Mouse (Mus musculus) limb, embryonic 13.5 days (tissue): ENCODE results near the gene Tmem150c. TPM values are rescaled to one million over a fixed set of nuclear protein-coding genes. Genes with fewer than 3 reads are reported as not detected.

ENCODE experiments used
- ATAC-seq: fragments of 200-750 bp; cut with Nextera tagmentation; 2 replicates; pipeline ENCODE4 v1.8.0; 2017; ENCODE audit warnings: low read depth, moderate number of reproducible peaks, moderate TSS enrichment; ENCODE audit not compliant: low FRiP score
- H3K27ac ChIP-seq: fragments of 300-500 bp; sonication (generic); 2 replicates; pipeline ENCODE4 v1.5.1; 2015; ENCODE audit warnings: inconsistent platforms, mild to moderate bottlenecking, moderate library complexity
- H3K27me3 ChIP-seq: fragments of 300-500 bp; sonication (generic); 2 replicates; pipeline ENCODE4 v1.6.1; 2015; ENCODE audit warnings: mild to moderate bottlenecking, inconsistent platforms
- H3K36me3 ChIP-seq: fragments of 300-500 bp; sonication (generic); 2 replicates; pipeline ENCODE4 v1.6.1; 2015; ENCODE audit warnings: inconsistent platforms, mild to moderate bottlenecking, moderate library complexity
- H3K4me1 ChIP-seq: fragments of 300-500 bp; sonication (generic); 2 replicates; pipeline ENCODE4 v1.6.1; 2015; ENCODE audit warnings: inconsistent platforms
- H3K4me2 ChIP-seq: fragments of 300-500 bp; sonication (generic); replicated peaks from 2 replicates; pipeline ENCODE4 v1.6.1; 2015; ENCODE audit warnings: inconsistent platforms, mild to moderate bottlenecking, moderate library complexity
- H3K4me3 ChIP-seq: fragments of 300-500 bp; sonication (generic); 2 replicates; pipeline ENCODE4 v1.5.1; 2015; ENCODE audit warnings: moderate library complexity, mild to moderate bottlenecking, inconsistent platforms
- H3K9ac ChIP-seq: fragments of 300-500 bp; sonication (generic); 2 replicates; pipeline ENCODE4 v1.6.1; 2015; ENCODE audit warnings: mild to moderate bottlenecking, inconsistent platforms
- H3K9me3 ChIP-seq: fragments of 300-500 bp; sonication (generic); 2 replicates; pipeline ENCODE4 v1.6.1; 2016; ENCODE audit warnings: inconsistent platforms
- WGBS: fragments of 180-500 bp; shearing (Covaris S2); methylation state at CpG from one replicate; pipeline ENCODE4 v1.1.7; 2015; 5-methylcytosine and 5-hydroxymethylcytosine counted together
- polyA plus RNA-seq: library from polyadenylated mRNA; unstranded; fragments of >200 nt; fragmentation: Nextera tagmentation; extraction: Ambion mirVana; gene quantifications from 2 replicates; pipeline ENCODE4 v1.2.1, GENCODE M21; 2015

Tmem150c gene
- polyA plus RNA-seq, 1 experiment from 2014 or later, result 7.5 TPM

- H3K4me3 ChIP-seq, result no peak overlapping the region
- peaks cover 33% of the 10 kb centered on the region for H3K4me1 ChIP-seq
- H3K9ac ChIP-seq, result no peak overlapping the region
- ATAC-seq, result no peak
- H3K4me2 ChIP-seq, result no peak overlapping the region
- 54% methylated on average over 6 of the region's 6 CpGs for WGBS
- no peaks in the 10 kb centered on the region for H3K27me3 ChIP-seq
- peaks cover 53% of the 10 kb centered on the region for H3K36me3 ChIP-seq
- H3K27ac ChIP-seq, result peak overlapping the region; percentile 34; the same call in 1 of the 2 replicates
- no peaks in the 10 kb centered on the region for H3K9me3 ChIP-seq
Measured at GRCm38 (mm10) chr5:100059326-100059725, 100.3 kb downstream of the Tmem150c start.

- no peak overlapping the region for H3K9ac ChIP-seq
- WGBS, result 20% methylated on average over 6 of the region's 6 CpGs
- no peaks in the 10 kb centered on the region for H3K27me3 ChIP-seq
- H3K9me3 ChIP-seq, result no peaks in the 10 kb centered on the region
- peaks cover 48% of the 10 kb centered on the region for H3K36me3 ChIP-seq
- ATAC-seq, result no peak
- no peak overlapping the region for H3K4me3 ChIP-seq
- no peak overlapping the region for H3K4me2 ChIP-seq
- 0 out of 2 replicates have a peak overlapping the region, but pooled peaks have one; percentile 44 for H3K27ac ChIP-seq
- H3K4me1 ChIP-seq, result peaks cover 36% of the 10 kb centered on the region
Measured at GRCm38 (mm10) chr5:100058729-100059128, 100.9 kb downstream of the Tmem150c start.

DNA sequence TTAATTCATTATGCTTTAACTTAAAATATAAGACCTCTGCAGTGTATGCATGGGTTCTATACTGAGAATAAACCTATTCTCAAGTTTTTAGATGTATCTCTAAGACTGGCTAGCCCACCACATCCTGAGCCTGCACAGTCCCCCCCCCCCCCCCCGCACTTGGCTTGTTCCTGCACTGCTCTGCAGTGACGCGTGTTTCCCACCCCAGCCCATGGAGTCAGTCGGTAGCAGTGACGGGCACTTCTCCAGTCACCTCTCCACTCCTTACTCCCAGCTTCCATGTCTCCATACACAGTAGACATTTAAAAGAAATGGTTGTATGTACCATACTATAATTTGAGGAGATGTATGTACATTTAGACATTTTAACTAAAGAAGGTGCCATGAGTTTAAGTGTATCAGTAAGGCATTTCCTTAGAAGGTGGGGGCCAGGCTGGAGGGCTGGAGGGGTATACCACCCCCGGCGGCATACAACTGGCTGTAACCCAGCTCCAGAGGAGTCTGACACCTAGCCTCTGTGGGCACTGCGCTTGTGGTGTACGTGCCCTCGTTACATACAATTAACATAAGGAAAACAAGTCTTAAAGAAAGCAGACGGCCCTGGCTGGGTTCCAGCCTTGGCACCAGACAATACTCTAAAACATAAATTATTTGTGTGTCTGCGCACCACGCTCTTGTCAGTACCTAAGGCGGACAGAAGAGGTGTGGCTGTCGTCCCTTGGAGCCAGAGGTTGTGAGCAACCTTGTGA is 102.0 kb downstream of the Tmem150c start:
- Histone ChIP-seq H3K9ac (no peak overlapping the region), H3K4me1 (peaks cover 36% of the 10 kb centered on the region), H3K27ac (no peak overlapping the region), H3K4me2 (no peak overlapping the region), H3K36me3 (peaks cover 43% of the 10 kb centered on the region), H3K4me3 (no peak overlapping the region), H3K9me3 (no peaks in the 10 kb centered on the region), H3K27me3 (no peaks in the 10 kb centered on the region)
- 70% methylated on average over 12 of the region's 15 CpGs for WGBS
- ATAC-seq, result no peak

DNA sequence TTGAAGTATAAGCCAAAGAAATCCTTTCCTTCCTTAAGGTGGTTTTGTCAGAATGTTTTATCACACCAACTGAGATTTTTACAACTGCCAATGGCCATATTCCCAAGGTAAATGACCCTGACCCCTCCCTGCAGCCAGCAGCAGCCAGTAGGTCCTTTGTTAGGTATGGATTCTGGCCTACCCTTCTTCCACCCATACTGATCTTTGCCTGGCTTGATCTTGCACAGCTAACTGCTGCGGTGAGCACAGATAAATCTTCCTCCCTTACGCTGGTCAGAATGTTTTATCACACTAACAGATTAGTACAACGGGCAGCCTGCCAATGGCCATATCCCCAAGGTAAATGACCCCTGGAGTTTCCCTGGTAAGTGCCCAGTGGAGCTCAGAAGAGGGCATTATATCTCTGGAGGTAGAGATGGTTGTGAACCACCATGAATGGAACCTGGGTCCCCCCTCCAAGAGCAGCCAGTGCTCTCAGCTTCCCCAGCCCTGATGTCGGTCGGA is 103.7 kb downstream of the Tmem150c start:
- Histone ChIP-seq H3K4me2 (no peak overlapping the region), H3K4me1 (peaks cover 36% of the 10 kb centered on the region), H3K4me3 (no peak overlapping the region), H3K27ac (no peak overlapping the region), H3K27me3 (no peaks in the 10 kb centered on the region), H3K9me3 (no peaks in the 10 kb centered on the region), H3K9ac (no peak overlapping the region), H3K36me3 (peaks cover 33% of the 10 kb centered on the region)
- whole genome bisulfite sequencing, result 78% methylated on average over 5 of the region's 5 CpGs
- no peak for ATAC-seq

DNA sequence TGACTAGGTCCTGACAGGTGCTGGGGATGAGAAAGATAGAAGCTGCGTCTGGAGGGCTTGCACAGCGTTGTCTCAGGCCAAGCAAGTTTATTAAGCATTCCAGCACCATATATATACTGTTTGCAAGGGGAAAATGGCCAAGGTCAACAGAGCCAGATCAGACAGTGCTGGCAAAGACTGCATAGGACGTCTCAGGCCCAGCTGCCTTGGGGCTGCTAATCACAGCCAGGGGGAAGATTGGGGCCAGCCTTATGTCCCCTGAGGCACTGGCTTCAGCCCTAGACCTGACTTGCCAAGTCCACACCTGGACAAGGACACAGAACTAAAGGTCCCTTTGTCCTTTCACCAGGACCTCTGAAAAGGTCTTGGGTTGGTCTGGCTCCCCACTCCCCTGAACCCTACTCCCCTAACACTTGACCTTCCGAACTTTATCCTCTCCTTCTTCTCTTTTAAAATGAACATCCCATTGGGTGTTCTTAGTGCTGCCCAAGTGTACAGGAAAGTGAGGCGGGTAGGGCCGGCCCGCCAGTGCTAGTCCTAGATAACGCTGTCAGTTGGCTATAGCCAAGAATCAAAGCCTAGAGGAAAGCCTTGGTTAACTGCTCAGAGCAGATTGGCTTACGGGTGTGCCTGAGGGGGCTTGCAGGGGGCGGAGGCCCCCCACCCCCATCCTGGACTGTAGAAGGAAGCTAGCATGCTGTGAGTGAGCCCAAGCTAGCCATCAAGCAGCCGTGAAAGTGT is 104.6 kb downstream of the Tmem150c start:
- Histone ChIP-seq H3K4me1 (peaks cover 36% of the 10 kb centered on the region), H3K4me2 (no peak overlapping the region), H3K9ac (no peak overlapping the region; the same call in 1 of the 2 replicates), H3K4me3 (no peak overlapping the region), H3K27me3 (no peaks in the 10 kb centered on the region), H3K36me3 (peaks cover 24% of the 10 kb centered on the region), H3K27ac (no peak overlapping the region), H3K9me3 (no peaks in the 10 kb centered on the region)
- ATAC-seq, result no peak
- WGBS, result 78% methylated on average over 11 of the region's 11 CpGs

DNA sequence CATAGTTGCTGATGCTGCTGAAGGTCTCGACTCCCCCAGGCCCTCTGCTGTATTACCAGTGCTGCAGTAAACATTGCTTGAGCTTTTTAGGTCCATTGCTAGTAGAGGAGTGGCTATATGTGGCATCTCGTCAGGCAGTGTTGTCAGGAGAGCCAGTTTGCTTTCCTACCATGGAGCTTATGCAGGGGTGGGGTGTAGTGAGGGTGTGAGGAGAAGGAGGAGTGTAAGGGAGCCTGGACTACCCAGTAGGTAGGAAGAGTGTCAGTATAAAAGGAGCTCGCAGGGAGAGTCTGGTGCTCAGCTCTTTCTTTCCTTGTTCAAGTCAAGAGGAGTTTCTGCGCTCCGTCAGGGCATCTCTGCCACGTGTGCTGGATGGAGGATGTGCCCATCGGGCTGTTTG is 106.9 kb downstream of the Tmem150c start:
- Histone ChIP-seq H3K4me1 (peaks cover 37% of the 10 kb centered on the region), H3K4me3 (no peak overlapping the region), H3K36me3 (peaks cover 14% of the 10 kb centered on the region; the same call in 1 of the 2 replicates), H3K27me3 (no peaks in the 10 kb centered on the region), H3K27ac (no peak overlapping the region), H3K4me2 (no peak overlapping the region), H3K9ac (no peak overlapping the region), H3K9me3 (no peaks in the 10 kb centered on the region)
- ATAC-seq, result no peak
- WGBS, result 94% methylated on average over 7 of the region's 7 CpGs

GRCm38 (mm10) chr5:100049904-100050303 is 109.7 kb downstream of the Tmem150c start:
- Histone ChIP-seq H3K27ac (no peak overlapping the region), H3K4me1 (peaks cover 43% of the 10 kb centered on the region)
- 94% methylated on average over 3 of the region's 3 CpGs for WGBS

GRCm38 (mm10) chr5:100047871-100048270 is 111.7 kb downstream of the Tmem150c start:
- no peaks in the 10 kb centered on the region for H3K27me3 ChIP-seq
- H3K27ac ChIP-seq, result no peak overlapping the region
- no peaks in the 10 kb centered on the region for H3K9me3 ChIP-seq
- no peak overlapping the region for H3K9ac ChIP-seq
- H3K4me1 ChIP-seq, result peaks cover 45% of the 10 kb centered on the region
- WGBS, result 61% methylated on average over 7 of the region's 7 CpGs
- no peak overlapping the region for H3K4me2 ChIP-seq
- ATAC-seq, result no peak
- H3K4me3 ChIP-seq, result no peak overlapping the region
- peaks cover 15% of the 10 kb centered on the region for H3K36me3 ChIP-seq

More at GRCm38 (mm10) chr5:100049904-100050303, 109.7 kb downstream of the Tmem150c start:
- Histone ChIP-seq H3K27me3 (no peaks in the 10 kb centered on the region), H3K9ac (no peak overlapping the region), H3K9me3 (no peaks in the 10 kb centered on the region), H3K4me3 (no peak overlapping the region), H3K4me2 (no peak overlapping the region), H3K36me3 (peaks cover 14% of the 10 kb centered on the region)
- no peak for ATAC-seq

- H3K4me2 ChIP-seq, result no peak overlapping the region
- no peaks in the 10 kb centered on the region for H3K27me3 ChIP-seq
- no peak overlapping the region for H3K27ac ChIP-seq
- no peak for ATAC-seq
- H3K36me3 ChIP-seq, result peaks cover 14% of the 10 kb centered on the region
- H3K4me1 ChIP-seq, result peaks cover 45% of the 10 kb centered on the region
- H3K9ac ChIP-seq, result no peak overlapping the region
- 69% methylated on average over 8 of the region's 8 CpGs for WGBS
- H3K4me3 ChIP-seq, result no peak overlapping the region
- H3K9me3 ChIP-seq, result no peaks in the 10 kb centered on the region
Measured at GRCm38 (mm10) chr5:100047143-100047640, 112.4 kb downstream of the Tmem150c start.

- H3K9ac ChIP-seq, result no peak overlapping the region
- no peak overlapping the region for H3K4me3 ChIP-seq
- no peak overlapping the region for H3K4me2 ChIP-seq
- no peaks in the 10 kb centered on the region for H3K27me3 ChIP-seq
- H3K27ac ChIP-seq, result no peak overlapping the region
- no peak for ATAC-seq
- H3K4me1 ChIP-seq, result peaks cover 52% of the 10 kb centered on the region
- H3K9me3 ChIP-seq, result no peaks in the 10 kb centered on the region
- 84% methylated on average over 3 of the region's 3 CpGs for WGBS
- peaks cover 11% of the 10 kb centered on the region for H3K36me3 ChIP-seq
Measured at GRCm38 (mm10) chr5:100046096-100046495, 113.5 kb downstream of the Tmem150c start.

DNA sequence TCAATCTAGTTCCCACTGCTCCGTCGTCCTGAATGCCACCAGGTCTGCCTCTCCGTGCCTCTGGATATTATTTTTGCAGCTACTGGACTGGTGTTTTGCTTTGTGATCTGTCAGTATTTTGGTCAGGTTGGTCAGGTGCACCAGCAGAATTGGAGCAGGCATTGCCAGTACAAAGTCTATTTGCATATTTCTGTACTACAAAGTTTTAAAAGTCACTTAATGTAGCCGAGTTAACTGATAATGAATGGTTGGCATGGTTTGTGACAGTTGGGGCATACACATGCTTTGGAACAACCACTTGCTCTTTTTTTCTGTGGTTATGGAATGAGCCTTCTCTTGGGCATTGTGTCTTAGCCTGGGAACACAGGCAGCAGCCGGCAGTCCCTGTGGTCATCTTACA is 115.0 kb downstream of the Tmem150c start:
- no peaks in the 10 kb centered on the region for H3K9me3 ChIP-seq
- peaks cover 56% of the 10 kb centered on the region for H3K4me1 ChIP-seq
- H3K9ac ChIP-seq, result no peak overlapping the region
- H3K4me2 ChIP-seq, result no peak overlapping the region
- H3K4me3 ChIP-seq, result no peak overlapping the region
- H3K27ac ChIP-seq, result no peak overlapping the region
- H3K27me3 ChIP-seq, result no peaks in the 10 kb centered on the region
- peaks cover 11% of the 10 kb centered on the region for H3K36me3 ChIP-seq
- ATAC-seq, result no peak
- 74% methylated on average over 5 of the region's 5 CpGs for WGBS

GRCm38 (mm10) chr5:100044030-100044429 is 115.6 kb downstream of the Tmem150c start:
- Histone ChIP-seq H3K4me2 (no peak overlapping the region), H3K4me3 (no peak overlapping the region), H3K9ac (no peak overlapping the region), H3K27me3 (no peaks in the 10 kb centered on the region), H3K4me1 (peaks cover 51% of the 10 kb centered on the region), H3K27ac (no peak overlapping the region), H3K36me3 (peaks cover 11% of the 10 kb centered on the region), H3K9me3 (no peaks in the 10 kb centered on the region)
- no peak for ATAC-seq
- WGBS, result 79% methylated on average over 4 of the region's 4 CpGs
